Mouse (Mus musculus): Measurements from ENCODE around the gene Olfr992. TPM values are rescaled to one million over a fixed set of nuclear protein-coding genes. Genes with fewer than 3 reads are reported as not detected.

Gene Olfr992
- polyA plus RNA-seq, 1 experiment from 2014 or later, result not detected

Other genes starting within 250 kb of the Olfr992 start
- gene Lrrc55, start 212.3 kb downstream of the Olfr992 start, polyA plus RNA-seq (2014; fragmentation: Nextera tagmentation; extraction: Ambion mirVana), result 1.0 and 1.4 TPM in 2 replicates
- not detected in 2 replicates for gene Olfr987, start 70.2 kb downstream of the Olfr992 start, polyA plus RNA-seq (2014; fragmentation: Nextera tagmentation; extraction: Ambion mirVana)
- gene Olfr988, start 46.2 kb downstream of the Olfr992 start, polyA plus RNA-seq (2014; fragmentation: Nextera tagmentation; extraction: Ambion mirVana), result not detected in 2 replicates
- not detected in 2 replicates for gene Olfr993, start 5.4 kb upstream of the Olfr992 start, polyA plus RNA-seq (2014; fragmentation: Nextera tagmentation; extraction: Ambion mirVana)
- gene Olfr994, start 27.0 kb upstream of the Olfr992 start, polyA plus RNA-seq (2014; fragmentation: Nextera tagmentation; extraction: Ambion mirVana), result not detected in 2 replicates
- gene Olfr995, start 34.2 kb upstream of the Olfr992 start, polyA plus RNA-seq (2014; fragmentation: Nextera tagmentation; extraction: Ambion mirVana), result not detected in 2 replicates
- not detected in 2 replicates for gene 4833423E24Rik, start 109.6 kb upstream of the Olfr992 start, polyA plus RNA-seq (2014; fragmentation: Nextera tagmentation; extraction: Ambion mirVana)
- not detected in 2 replicates for gene Olfr996, start 169.7 kb upstream of the Olfr992 start, polyA plus RNA-seq (2014; fragmentation: Nextera tagmentation; extraction: Ambion mirVana)
- not detected in 2 replicates for gene Olfr998, start 179.5 kb upstream of the Olfr992 start, polyA plus RNA-seq (2014; fragmentation: Nextera tagmentation; extraction: Ambion mirVana)
- not detected in 2 replicates for gene Olfr1000, start 202.4 kb upstream of the Olfr992 start, polyA plus RNA-seq (2014; fragmentation: Nextera tagmentation; extraction: Ambion mirVana)
- gene Olfr1002, start 241.2 kb upstream of the Olfr992 start, polyA plus RNA-seq (2014; fragmentation: Nextera tagmentation; extraction: Ambion mirVana), result not detected in 2 replicates